Mouse (Mus musculus): ENCODE results near the gene Treml4. TPM values are rescaled to one million over a fixed set of nuclear protein-coding genes. Genes with fewer than 3 reads are reported as not detected.

The Treml4 gene
- polyA plus RNA-seq, 1 experiment from 2014 or later, result 0.79 TPM

DNA sequence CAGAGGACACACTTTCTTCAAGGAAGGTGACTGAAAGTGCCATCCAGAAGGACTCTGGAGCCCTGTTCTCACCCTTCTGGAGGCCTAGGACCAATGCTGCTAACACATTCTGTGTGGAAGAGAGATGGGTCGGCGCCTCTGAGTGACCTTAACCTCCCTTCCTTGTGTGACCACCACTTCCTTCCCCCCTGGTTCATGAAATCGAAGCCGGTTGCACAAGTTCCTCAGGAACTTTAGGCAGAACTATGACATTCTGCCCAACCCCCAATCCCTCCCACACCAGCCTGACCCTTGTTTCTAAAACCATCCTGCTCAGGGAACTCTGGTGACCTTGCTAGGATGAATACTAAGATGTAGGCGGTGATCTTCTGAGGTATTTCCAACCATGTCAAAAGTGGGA, 60.2 kb downstream of the Treml4 start:
- Histone ChIP-seq H3K9ac (ENCODE audit: low read depth, low read length) (no peak overlapping the region), H3K9me3 (replicated peaks; ENCODE audit: control insufficient read depth, low read length) (no peaks in the 10 kb centered on the region), H3K36me3 (ENCODE audit: control insufficient read depth, insufficient read depth, low read length) (no peaks in the 10 kb centered on the region), H3K4me3 (ENCODE audit: low read depth, low read length) (no peak overlapping the region), H3K4me2 (no peak overlapping the region), H3K27me3 (ENCODE audit: control insufficient read depth, insufficient read depth, low read length) (no peaks in the 10 kb centered on the region), H3K27ac (ENCODE audit: low read depth, low read length) (no peak overlapping the region), H3K4me1 (ENCODE audit: control insufficient read depth, insufficient read depth, low read length) (no peaks in the 10 kb centered on the region)
- WGBS (ENCODE audit: insufficient replicate concordance), result 76% methylated on average over 5 of the region's 5 CpGs
- no peak for ATAC-seq (replicated peaks; ENCODE audit: insufficient number of reproducible peaks, low FRiP score, low TSS enrichment)

Other genes starting within 250 kb of the Treml4 start
- gene 1700122O11Rik, start 226.0 kb upstream of the Treml4 start, polyA plus RNA-seq (2014; fragmentation: Nextera tagmentation; extraction: Ambion mirVana), result not detected in 2 replicates
- gene 1700067P10Rik, start 175.0 kb upstream of the Treml4 start, polyA plus RNA-seq (2014; fragmentation: Nextera tagmentation; extraction: Ambion mirVana), result not detected in 2 replicates
- gene 9830107B12Rik, start 118.0 kb upstream of the Treml4 start, polyA plus RNA-seq (2014; fragmentation: Nextera tagmentation; extraction: Ambion mirVana), result not detected in 2 replicates
- gene A530064D06Rik, start 97.0 kb upstream of the Treml4 start, polyA plus RNA-seq (2014; fragmentation: Nextera tagmentation; extraction: Ambion mirVana), result not detected in 2 replicates
- gene Trem1, start 31.5 kb upstream of the Treml4 start, polyA plus RNA-seq (2014; fragmentation: Nextera tagmentation; extraction: Ambion mirVana), result 0.13 and 0.20 TPM in 2 replicates
- not detected in 2 replicates for gene Trem3, start 16.5 kb upstream of the Treml4 start, polyA plus RNA-seq (2014; fragmentation: Nextera tagmentation; extraction: Ambion mirVana)
- 0.66 and 0.79 TPM in 2 replicates for gene Treml2, start 35.2 kb downstream of the Treml4 start, polyA plus RNA-seq (2014; fragmentation: Nextera tagmentation; extraction: Ambion mirVana)
- gene B430306N03Rik, start 51.8 kb downstream of the Treml4 start, polyA plus RNA-seq (2014; fragmentation: Nextera tagmentation; extraction: Ambion mirVana), result 0.30 TPM in 1 of 2 replicates, not detected in the other
- gene Trem2, start 82.1 kb downstream of the Treml4 start, polyA plus RNA-seq (2014; fragmentation: Nextera tagmentation; extraction: Ambion mirVana), result 1.1 and 1.5 TPM in 2 replicates
- 4.3 and 5.0 TPM in 2 replicates for gene Treml1, start 95.6 kb downstream of the Treml4 start, polyA plus RNA-seq (2014; fragmentation: Nextera tagmentation; extraction: Ambion mirVana)
- gene Nfya, start 145.6 kb downstream of the Treml4 start, polyA plus RNA-seq (2014; fragmentation: Nextera tagmentation; extraction: Ambion mirVana), result 16.9 and 19.6 TPM in 2 replicates
- 47.4 and 48.0 TPM in 2 replicates for gene Oard1, start 145.7 kb downstream of the Treml4 start, polyA plus RNA-seq (2014; fragmentation: Nextera tagmentation; extraction: Ambion mirVana)
- 213 and 216 TPM in 2 replicates for gene Apobec2, start 168.6 kb downstream of the Treml4 start, polyA plus RNA-seq (2014; fragmentation: Nextera tagmentation; extraction: Ambion mirVana)
- gene Tspo2, start 187.2 kb downstream of the Treml4 start, polyA plus RNA-seq (2014; fragmentation: Nextera tagmentation; extraction: Ambion mirVana), result 2.1 TPM in 2 replicates
- 0.17 and 0.23 TPM in 2 replicates for gene Unc5cl, start 190.6 kb downstream of the Treml4 start, polyA plus RNA-seq (2014; fragmentation: Nextera tagmentation; extraction: Ambion mirVana)